Mouse (Mus musculus): ENCODE measurements at regions not wholly inside any gene's neighbourhood (a gene's known extent, or its start where the extent isn't known, plus 50 kb on each side); places are given as distances from the start of the nearest gene placed in this dataset.

- DNase-seq (ENCODE audit: low spot score in 2 of 2): no peak
These were observed 387.0 kb upstream of the Trpc7 start for GRCm38 (mm10) chr13:57282816-57283215.

- DNase-seq (ENCODE audit: low spot score in 2 of 2): no peak
These were observed 386.3 kb upstream of the Trpc7 start for GRCm38 (mm10) chr13:57281941-57282710.

GRCm38 (mm10) chr13:57281504-57281903, 385.7 kb upstream of the Trpc7 start:
- peak; percentile 70 to 72 for DNase-seq (ENCODE audit: low spot score in 2 of 2)

GRCm38 (mm10) chr13:57278580-57278979, 382.8 kb upstream of the Trpc7 start:
- DNase-seq (ENCODE audit: low spot score in 2 of 2): no peak

- DNase-seq (ENCODE audit: low spot score in 2 of 2): no peak
These were observed 381.3 kb upstream of the Trpc7 start for GRCm38 (mm10) chr13:57277076-57277475.

- DNase-seq (ENCODE audit: low spot score in 2 of 2): no peak
These were observed 380.1 kb upstream of the Trpc7 start for GRCm38 (mm10) chr13:57275871-57276270.

- DNase-seq (ENCODE audit: low spot score in 2 of 2): no peak
These were observed 377.8 kb upstream of the Trpc7 start for GRCm38 (mm10) chr13:57273593-57273992.

- peak; percentile 55 to 59 for DNase-seq (ENCODE audit: low spot score in 2 of 2)
These were observed 373.8 kb upstream of the Trpc7 start for GRCm38 (mm10) chr13:57269614-57270013.

GRCm38 (mm10) chr13:57259920-57260319, 364.1 kb upstream of the Trpc7 start:
- DNase-seq (ENCODE audit: low spot score in 2 of 2): peak; percentile 87 to 89

- DNase-seq (ENCODE audit: low spot score in 2 of 2): no peak
These were observed 363.7 kb upstream of the Trpc7 start for GRCm38 (mm10) chr13:57259474-57259873.

- DNase-seq (ENCODE audit: low spot score in 2 of 2): peak; percentile 81 to 83
These were observed 360.1 kb upstream of the Trpc7 start for GRCm38 (mm10) chr13:57255920-57256319.

GRCm38 (mm10) chr13:57249851-57250250, 354.1 kb upstream of the Trpc7 start:
- no peak for DNase-seq (ENCODE audit: low spot score in 2 of 2)

GRCm38 (mm10) chr13:57249401-57249800, 353.6 kb upstream of the Trpc7 start:
- DNase-seq (ENCODE audit: low spot score in 2 of 2): no peak

- DNase-seq (ENCODE audit: low spot score in 2 of 2): peak; percentile 13 to 33
These were observed 350.6 kb upstream of the Trpc7 start for GRCm38 (mm10) chr13:57246238-57246963.

GRCm38 (mm10) chr13:57236917-57237316, 341.1 kb upstream of the Trpc7 start:
- no peak for DNase-seq (ENCODE audit: low spot score in 2 of 2)

GRCm38 (mm10) chr13:57236211-57236610, 340.4 kb upstream of the Trpc7 start:
- no peak for DNase-seq (ENCODE audit: low spot score in 2 of 2)

GRCm38 (mm10) chr13:57232906-57233305, 337.1 kb upstream of the Trpc7 start:
- no peak for DNase-seq (ENCODE audit: low spot score in 2 of 2)

- no peak for DNase-seq (ENCODE audit: low spot score in 2 of 2)
These were observed 335.9 kb upstream of the Trpc7 start for GRCm38 (mm10) chr13:57231666-57232065.

- no peak for DNase-seq (ENCODE audit: low spot score in 2 of 2)
These were observed 334.5 kb upstream of the Trpc7 start for GRCm38 (mm10) chr13:57230253-57230652.

- no peak for DNase-seq (ENCODE audit: low spot score in 2 of 2)
These were observed 325.3 kb upstream of the Trpc7 start for GRCm38 (mm10) chr13:57221092-57221491.

GRCm38 (mm10) chr13:57216161-57216560, 320.4 kb upstream of the Trpc7 start:
- DNase-seq (ENCODE audit: low spot score in 2 of 2): no peak

- DNase-seq (ENCODE audit: low spot score in 2 of 2): no peak
These were observed 316.5 kb upstream of the Trpc7 start for GRCm38 (mm10) chr13:57212251-57212650.

GRCm38 (mm10) chr13:57191195-57191594, 295.4 kb upstream of the Trpc7 start:
- peak in 1 of 2 experiments; percentile 7 for DNase-seq (ENCODE audit: low spot score in 2 of 2)

Data from right cerebral cortex, adult 2 months (tissue).